Mouse (Mus musculus): ENCODE measurements around the gene Sgk1.

DNA sequence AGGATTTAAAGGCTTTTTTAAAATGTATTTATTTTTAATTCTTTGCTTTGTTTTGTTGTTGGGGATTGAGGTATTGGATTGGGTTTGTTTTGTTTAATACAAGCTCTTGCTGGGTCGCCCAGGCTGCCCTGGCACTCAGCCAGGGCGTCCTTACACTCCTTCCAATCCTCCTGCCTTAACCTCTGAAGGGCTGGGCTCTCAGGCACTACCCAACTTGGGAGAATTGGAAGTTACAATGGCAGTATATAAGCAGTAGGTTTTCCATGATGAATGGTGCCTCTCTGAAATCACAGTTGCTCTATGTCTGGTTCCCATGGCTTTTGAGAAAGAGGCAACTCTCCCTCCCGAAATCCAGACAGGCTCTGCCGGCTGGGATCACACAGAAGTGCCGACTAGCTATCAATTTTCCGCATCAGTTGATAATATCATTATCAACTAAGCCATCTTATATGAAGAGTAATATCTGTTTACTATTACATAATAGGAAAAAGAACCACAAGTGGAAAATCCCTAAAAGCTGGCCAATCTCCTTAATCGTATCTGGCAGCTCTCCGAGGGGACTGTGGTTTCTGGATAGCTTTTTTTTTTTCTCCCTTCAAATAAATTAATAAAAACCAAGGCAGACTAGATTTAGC is 40.8 kb downstream of the Sgk1 start:
- TF ChIP-seq E2F4 (IDR thresholded peaks at IDR 0.05; ENCODE audit: insufficient read depth): no peak
- no peak for TF ChIP-seq POLR2A (IDR thresholded peaks at IDR 0.05; ENCODE audit: insufficient read length, low read depth)
- no peak for TF ChIP-seq MYOG (IDR thresholded peaks at IDR 0.05; ENCODE audit: control insufficient read depth in 1 of 3, insufficient read depth in 1 of 3, insufficient read length in 2 of 3, low read depth in 2 of 3)
- TF ChIP-seq POLR2AphosphoS2 (IDR thresholded peaks at IDR 0.05; ENCODE audit: insufficient read length, low read depth): no peak
- no peak for TF ChIP-seq MAX (IDR thresholded peaks at IDR 0.05; ENCODE audit: low read depth)
- no peak for TF ChIP-seq USF1 (IDR thresholded peaks at IDR 0.05; ENCODE audit: low read depth)
- TF ChIP-seq TCF12 (IDR thresholded peaks at IDR 0.05; ENCODE audit: insufficient read depth, poor library complexity, severe bottlenecking): no peak
- TF ChIP-seq REST (IDR thresholded peaks at IDR 0.05; ENCODE audit: insufficient read depth, insufficient read length): no peak

Data from myocyte (in vitro differentiated cells).